Mouse (Mus musculus) urinary bladder, postnatal 14 days (tissue): ENCODE measurements around the gene Ltb4r1.

ENCODE experiments used
- DNase-seq: peaks from one replicate; pipeline ENCODE4 v3.0.0; 2021; ENCODE audit warnings: low spot score

The Ltb4r1 gene

DNA sequence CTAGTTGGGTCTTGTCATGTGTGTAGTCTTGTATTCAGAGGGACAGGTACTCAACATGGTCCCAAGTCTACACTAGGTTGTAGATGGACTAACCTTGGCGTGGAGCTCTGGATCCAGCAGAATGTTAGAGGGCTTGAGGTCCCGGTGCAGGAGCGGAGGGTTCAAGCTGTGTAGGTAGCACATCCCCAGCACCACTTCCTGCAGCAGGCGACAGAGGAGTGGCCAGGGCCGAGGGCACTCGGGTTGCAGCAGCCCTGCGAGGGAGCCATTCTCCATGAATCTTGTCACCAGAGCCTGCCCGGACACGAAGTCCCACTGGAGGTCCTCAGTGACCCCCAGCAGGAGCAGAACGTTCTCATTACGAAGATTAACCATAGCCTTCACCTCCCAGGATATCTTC is 22.0 kb downstream of the Ltb4r1 start:
- DNase-seq, result no peak

DNA sequence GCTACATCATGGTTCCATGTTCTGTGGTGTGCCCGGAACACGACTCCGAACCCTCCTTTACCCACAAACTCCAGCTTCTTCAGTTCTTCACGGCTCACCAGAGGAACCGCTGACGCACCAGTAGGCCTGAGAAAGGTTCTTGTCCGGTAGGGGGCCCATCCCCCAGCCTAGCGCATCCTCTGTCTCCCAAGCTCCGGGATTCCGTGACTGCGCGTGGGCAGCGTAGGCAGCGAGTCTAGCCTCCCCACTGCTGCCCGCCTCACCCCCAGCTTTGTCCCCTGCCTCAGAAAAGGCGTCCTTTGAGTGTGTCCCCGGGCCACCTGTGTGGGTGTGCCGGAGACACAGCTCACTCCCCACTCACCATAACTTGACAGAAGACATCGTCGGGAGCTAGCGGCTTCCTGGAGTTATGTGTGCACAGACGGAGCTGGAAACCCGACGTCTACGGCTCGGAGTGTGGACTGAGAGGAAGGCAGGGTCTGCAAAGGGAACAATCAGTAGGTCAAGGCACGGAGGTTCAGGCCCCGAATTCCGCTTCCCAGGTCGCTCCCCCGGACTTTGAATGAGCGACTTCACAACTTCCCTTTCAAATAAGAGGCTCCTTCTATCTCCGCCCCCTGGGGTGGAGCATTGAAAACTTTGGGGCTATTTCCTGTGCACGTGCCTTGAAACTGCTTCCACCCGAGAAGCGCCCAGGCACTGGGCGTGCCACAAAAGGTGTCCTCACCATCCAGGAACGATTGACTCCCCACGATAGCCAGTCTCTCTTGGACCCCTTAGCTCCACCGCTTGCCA is 22.7 kb downstream of the Ltb4r1 start, which contains the start of gene Ripk3:
Ripk3 (minus strand) TSS at position 610 of the 795 bp plus-strand sequence.
- peak; percentile 59 for DNase-seq

DNA sequence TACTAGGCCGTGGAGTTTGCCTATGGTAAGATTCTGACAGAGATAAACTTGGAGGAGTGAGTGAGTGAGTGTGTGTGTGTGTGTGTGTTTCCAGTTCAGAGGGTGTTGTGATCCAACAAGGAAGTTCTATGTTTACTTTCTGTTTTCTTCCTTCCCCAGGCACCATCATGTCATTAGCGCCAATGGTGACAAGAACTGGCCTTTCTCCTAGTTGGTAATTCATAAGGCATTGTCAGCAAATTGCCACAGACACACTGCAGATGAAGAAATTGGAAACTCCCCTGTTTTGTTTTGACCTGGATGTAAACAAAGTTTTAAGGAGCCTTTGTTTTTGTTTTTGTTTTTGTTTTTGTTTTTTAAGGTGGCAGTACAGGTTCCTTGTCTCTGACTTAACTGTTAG is 27.7 kb downstream of the Ltb4r1 start:
- no peak for DNase-seq

GRCm38 (mm10) chr14:55793946-55794345 is 28.2 kb downstream of the Ltb4r1 start:
- DNase-seq, result no peak

- DNase-seq, result no peak
Observed at GRCm38 (mm10) chr14:55795380-55796163, 29.8 kb downstream of the Ltb4r1 start.

DNA sequence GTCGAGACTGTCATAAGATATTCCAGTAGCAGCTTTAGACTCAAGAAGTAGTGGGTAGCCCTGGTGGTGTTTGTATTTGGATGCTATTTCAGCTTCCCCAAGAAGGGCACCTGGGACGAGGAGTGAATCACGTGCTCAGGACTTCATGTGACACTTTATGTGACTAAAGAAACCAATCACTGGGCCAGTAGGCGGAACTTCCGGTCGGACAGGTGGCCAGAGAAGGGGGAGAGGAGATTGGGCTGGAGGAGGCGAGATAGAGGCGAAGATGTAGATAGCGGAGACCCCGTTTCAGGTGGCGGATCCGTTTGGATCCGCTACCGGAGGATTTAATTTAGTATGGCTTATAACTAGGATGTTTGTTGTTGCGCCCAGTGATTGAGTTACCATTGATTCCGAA is 49.1 kb downstream of the Ltb4r1 start:
- DNase-seq, result peak; percentile 87

- peak; percentile 88 for DNase-seq
Observed at GRCm38 (mm10) chr14:55815310-55815751, 49.6 kb downstream of the Ltb4r1 start.
